Mouse (Mus musculus) forebrain, embryonic 10.5 days (tissue): ENCODE results near the gene E4f1. TPM values are rescaled to one million over a fixed set of nuclear protein-coding genes. Genes with fewer than 3 reads are reported as not detected.
A peak's percentile ranks its signal among the peaks of the same experiment; 100 is the strongest.

ENCODE experiments used
- DNase-seq: peaks from one replicate; pipeline ENCODE4 v3.0.0-alpha.2; 2017; ENCODE audit warnings: low spot score; ENCODE audit errors: extremely low spot score
- H3K27ac ChIP-seq: fragments of 300-500 bp; sonication (generic); 2 replicates; pipeline ENCODE4 v1.5.1; 2016; ENCODE audit warnings: mild to moderate bottlenecking
- H3K27me3 ChIP-seq: fragments of 300-500 bp; sonication (generic); 2 replicates; pipeline ENCODE4 v1.6.1; 2016; ENCODE audit warnings: mild to moderate bottlenecking; ENCODE audit not compliant: poor library complexity, severe bottlenecking
- H3K36me3 ChIP-seq: fragments of 300-500 bp; sonication (generic); replicated peaks from 2 replicates; pipeline ENCODE4 v1.6.1; 2016; ENCODE audit warnings: mild to moderate bottlenecking, moderate library complexity
- H3K4me1 ChIP-seq: fragments of 300-500 bp; sonication (generic); 2 replicates; pipeline ENCODE4 v1.6.1; 2016
- H3K4me3 ChIP-seq: fragments of 300-500 bp; sonication (generic); 2 replicates; pipeline ENCODE4 v1.5.1; 2016; ENCODE audit warnings: mild to moderate bottlenecking, moderate library complexity
- H3K9me3 ChIP-seq: fragments of 300-500 bp; sonication (generic); 2 replicates; pipeline ENCODE4 v1.6.1; 2016; ENCODE audit warnings: mild to moderate bottlenecking, moderate library complexity
- WGBS: fragments of 180-500 bp; shearing (Covaris S2); methylation state at CpG from one replicate; pipeline ENCODE4 v1.1.7; 2016; 5-methylcytosine and 5-hydroxymethylcytosine counted together
- polyA plus RNA-seq: library from polyadenylated mRNA; unstranded; fragments of >200 nt; fragmentation: Nextera tagmentation; extraction: Ambion mirVana; gene quantifications from 2 replicates; pipeline ENCODE4 v1.2.1, GENCODE M21; 2016

E4f1 gene
- 32.7 and 35.2 TPM in 2 replicates for polyA plus RNA-seq

GRCm38 (mm10) chr17:24469910-24470602 lies at the start of gene E4f1, which contains the start of gene Pgp:
Gene E4f1 (minus strand): TSS chr17:24470313.
Gene Pgp (plus strand): TSS chr17:24470392.
- DNase-seq = peak; percentile 98
- H3K27me3 ChIP-seq = no peaks in the 10 kb centered on the region
- H3K4me3 ChIP-seq = peak within 1 kb of the TSS; percentile 95
- WGBS = under 1% methylated on average over 75 of the region's 75 CpGs
- H3K27ac ChIP-seq = peak within 1 kb of the TSS; percentile 93
- peaks cover 47% of the 10 kb centered on the region for H3K4me1 ChIP-seq
- peaks cover 34% of the 10 kb centered on the region for H3K36me3 ChIP-seq
- H3K9me3 ChIP-seq = no peaks in the 10 kb centered on the region

- Histone ChIP-seq H3K27me3 (no peaks in the 10 kb centered on the region), H3K9me3 (no peaks in the 10 kb centered on the region), H3K27ac (0 out of 2 replicates have a peak overlapping the region, but pooled peaks have one; percentile 51), H3K4me1 (no peaks in the 10 kb centered on the region), H3K4me3 (no peak overlapping the region), H3K36me3 (peaks cover 99% of the 10 kb centered on the region)
- 91% methylated on average over 24 of the region's 24 CpGs for WGBS
- DNase-seq = no peak
Observed at GRCm38 (mm10) chr17:24514270-24515257, 44.5 kb upstream of the E4f1 start.

- H3K4me1 ChIP-seq = no peaks in the 10 kb centered on the region
- H3K36me3 ChIP-seq = peaks cover 100% of the 10 kb centered on the region
- WGBS = 72% methylated on average over 5 of the region's 5 CpGs
Observed at GRCm38 (mm10) chr17:24513609-24514008, 43.5 kb upstream of the E4f1 start.

GRCm38 (mm10) chr17:24507806-24508460 lies 37.8 kb upstream of the E4f1 start:
- 89% methylated on average over 12 of the region's 12 CpGs for WGBS
- Histone ChIP-seq H3K4me3 (no peak overlapping the region), H3K27ac (no peak overlapping the region), H3K9me3 (no peaks in the 10 kb centered on the region), H3K27me3 (peaks cover 20% of the 10 kb centered on the region), H3K36me3 (peaks cover 93% of the 10 kb centered on the region), H3K4me1 (peaks cover 16% of the 10 kb centered on the region)
- no peak for DNase-seq

More at GRCm38 (mm10) chr17:24513609-24514008, 43.5 kb upstream of the E4f1 start:
- Histone ChIP-seq H3K9me3 (no peaks in the 10 kb centered on the region), H3K27ac (no peak overlapping the region), H3K4me3 (no peak overlapping the region), H3K27me3 (no peaks in the 10 kb centered on the region)
- DNase-seq = no peak

- Histone ChIP-seq H3K27ac (no peak overlapping the region), H3K4me3 (no peak overlapping the region), H3K27me3 (peaks cover 20% of the 10 kb centered on the region), H3K36me3 (peaks cover 93% of the 10 kb centered on the region), H3K4me1 (peaks cover 16% of the 10 kb centered on the region), H3K9me3 (no peaks in the 10 kb centered on the region)
- 45% methylated on average over 19 of the region's 19 CpGs for WGBS
- no peak for DNase-seq
Observed at GRCm38 (mm10) chr17:24507129-24507664, 37.1 kb upstream of the E4f1 start.

- DNase-seq = no peak
- no peak overlapping the region for H3K27ac ChIP-seq
- 0 out of 2 replicates have a peak overlapping the region, but pooled peaks have one; percentile 11 for H3K4me3 ChIP-seq
- WGBS = 34% methylated on average over 36 of the region's 36 CpGs
- peaks cover 93% of the 10 kb centered on the region for H3K36me3 ChIP-seq
- peaks cover 16% of the 10 kb centered on the region for H3K4me1 ChIP-seq
- no peaks in the 10 kb centered on the region for H3K9me3 ChIP-seq
- H3K27me3 ChIP-seq = peaks cover 20% of the 10 kb centered on the region
Observed at GRCm38 (mm10) chr17:24506332-24507070, 36.4 kb upstream of the E4f1 start.

GRCm38 (mm10) chr17:24505286-24505955 lies 35.3 kb upstream of the E4f1 start:
- peaks cover 16% of the 10 kb centered on the region for H3K4me1 ChIP-seq
- 93% methylated on average over 30 of the region's 30 CpGs for WGBS
- 0 out of 2 replicates have a peak overlapping the region, but pooled peaks have one; percentile 2 for H3K4me3 ChIP-seq
- H3K27me3 ChIP-seq = peaks cover 20% of the 10 kb centered on the region
- no peak overlapping the region for H3K27ac ChIP-seq
- H3K9me3 ChIP-seq = no peaks in the 10 kb centered on the region
- H3K36me3 ChIP-seq = peaks cover 93% of the 10 kb centered on the region
- no peak for DNase-seq

GRCm38 (mm10) chr17:24504085-24504484 lies 34.0 kb upstream of the E4f1 start:
- H3K36me3 ChIP-seq = peaks cover 88% of the 10 kb centered on the region
- H3K27ac ChIP-seq = no peak overlapping the region
- H3K9me3 ChIP-seq = no peaks in the 10 kb centered on the region
- DNase-seq = no peak
- WGBS = 96% methylated on average over 10 of the region's 10 CpGs
- peaks cover 16% of the 10 kb centered on the region for H3K4me1 ChIP-seq
- no peak overlapping the region for H3K4me3 ChIP-seq
- H3K27me3 ChIP-seq = peaks cover 20% of the 10 kb centered on the region

GRCm38 (mm10) chr17:24502208-24502607 lies 32.1 kb upstream of the E4f1 start:
- Histone ChIP-seq H3K4me3 (no peak overlapping the region), H3K27ac (0 out of 2 replicates have a peak overlapping the region, but pooled peaks have one; percentile 16), H3K36me3 (peaks cover 88% of the 10 kb centered on the region), H3K9me3 (no peaks in the 10 kb centered on the region), H3K27me3 (peaks cover 17% of the 10 kb centered on the region), H3K4me1 (peaks cover 15% of the 10 kb centered on the region)
- no peak for DNase-seq
- WGBS = 34% methylated on average over 11 of the region's 11 CpGs

- peaks cover 11% of the 10 kb centered on the region for H3K4me1 ChIP-seq
- WGBS = 89% methylated on average over 1 of the region's 1 CpGs
- H3K9me3 ChIP-seq = no peaks in the 10 kb centered on the region
- H3K27me3 ChIP-seq = no peaks in the 10 kb centered on the region
- peaks cover 48% of the 10 kb centered on the region for H3K36me3 ChIP-seq
- no peak overlapping the region for H3K4me3 ChIP-seq
- H3K27ac ChIP-seq = no peak overlapping the region
- no peak for DNase-seq
Observed at GRCm38 (mm10) chr17:24496026-24496425, 25.9 kb upstream of the E4f1 start.

- 85% methylated on average over 3 of the region's 3 CpGs for WGBS
- H3K36me3 ChIP-seq = peaks cover 42% of the 10 kb centered on the region
- H3K27ac ChIP-seq = no peak overlapping the region
- peaks cover 6% of the 10 kb centered on the region for H3K27me3 ChIP-seq
- no peaks in the 10 kb centered on the region for H3K9me3 ChIP-seq
- H3K4me3 ChIP-seq = no peak overlapping the region
- no peak for DNase-seq
- H3K4me1 ChIP-seq = peaks cover 14% of the 10 kb centered on the region
Observed at GRCm38 (mm10) chr17:24495443-24495842, 25.3 kb upstream of the E4f1 start.
